Mouse (Mus musculus): ENCODE results near the gene Gm906.

DNA sequence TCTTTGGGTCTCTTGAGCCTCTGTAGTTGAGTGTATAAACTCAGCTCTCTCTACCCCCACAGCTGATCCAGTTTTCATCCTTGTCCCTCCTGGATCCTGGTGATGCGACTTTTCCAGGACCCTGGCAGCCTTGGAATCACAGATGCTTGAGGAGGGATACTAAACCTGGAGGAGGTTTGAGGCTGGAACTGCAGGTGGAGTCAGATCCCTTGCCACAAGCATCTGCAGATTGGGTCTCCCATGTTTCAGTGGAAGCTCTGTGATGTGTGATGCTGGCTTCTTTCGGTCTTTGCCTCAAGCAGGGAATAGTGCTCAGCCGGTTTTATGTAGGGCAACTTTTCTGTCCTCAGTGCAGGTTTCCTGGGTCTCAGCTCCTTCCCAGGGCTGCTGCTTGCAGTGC lies 13.6 kb downstream of the Gm906 start:
- TF ChIP-seq CTCF (IDR thresholded peaks at IDR 0.05; ENCODE audit: low read depth) (no peak), EP300 (IDR thresholded peaks at IDR 0.05; ENCODE audit: low read depth) (no peak)

Data from liver, embryonic 14.5 days (tissue).